Mouse (Mus musculus) CH12.LX (cell line): Measurements from ENCODE around the gene Cxcr2. TPM values are rescaled to one million over a fixed set of nuclear protein-coding genes. Genes with fewer than 3 reads are reported as not detected.

Source experiments
- DNase-seq: peaks from one replicate; pipeline ENCODE4 v3.0.0-alpha.2; 2013; ENCODE audit errors: extremely low read depth
- H3K27ac ChIP-seq: 2 replicates; pipeline ENCODE4 v1.5.1; 2012; ENCODE audit warnings: low read depth, mild to moderate bottlenecking, control low read depth, moderate library complexity; ENCODE audit not compliant: insufficient read depth
- H3K27me3 ChIP-seq: replicated peaks from 2 replicates; pipeline ENCODE3; 2012; ENCODE audit warnings: inconsistent platforms
- H3K36me3 ChIP-seq, 2 experiments: replicated peaks in 1 of 2; 2 replicates each; pipeline versions ENCODE3 to v1.6.1; 2012; ENCODE audit warnings: inconsistent platforms in 1 of 2, low read length in 1 of 2, mild to moderate bottlenecking in 1 of 2, mixed read lengths in 1 of 2, moderate library complexity in 1 of 2; ENCODE audit not compliant: control insufficient read depth in 1 of 2, insufficient read depth in 1 of 2
- H3K4me1 ChIP-seq, 2 experiments: 2 replicates each; pipeline ENCODE4 v1.6.1; 2012; ENCODE audit warnings: inconsistent platforms in 1 of 2, moderate library complexity in 1 of 2; ENCODE audit not compliant: insufficient read depth in 2 of 2, control insufficient read depth in 1 of 2
- H3K4me2 ChIP-seq: 2 replicates; pipeline ENCODE4 v1.6.1; 2012; ENCODE audit warnings: low read depth, mild to moderate bottlenecking, control low read depth; ENCODE audit not compliant: poor library complexity, insufficient read depth, severe bottlenecking
- H3K4me3 ChIP-seq, 3 experiments: fragments of 150-350 bp in 1 of 3; sonication (generic) in 1 of 3; replicated peaks in 1 of 3; 2 replicates each; pipeline versions ENCODE3 to v1.5.1; 2011 to 2012; ENCODE audit warnings: low read depth in 2 of 3, low read length in 2 of 3, mild to moderate bottlenecking in 2 of 3, moderate library complexity in 2 of 3, control low read depth in 1 of 3, improper control_type of control experiment in 1 of 3, inconsistent platforms in 1 of 3, mixed read lengths in 1 of 3; ENCODE audit not compliant: poor library complexity in 1 of 3
- H3K79me2 ChIP-seq: replicated peaks from 2 replicates; pipeline ENCODE4 v1.6.1; 2012; ENCODE audit warnings: mild to moderate bottlenecking, moderate library complexity; ENCODE audit not compliant: control insufficient read depth, poor library complexity, insufficient read depth, severe bottlenecking; ENCODE audit errors: extremely low read depth
- H3K9ac ChIP-seq: 2 replicates; pipeline ENCODE4 v1.6.1; 2012; ENCODE audit warnings: low read depth, mild to moderate bottlenecking, control low read depth, moderate library complexity; ENCODE audit not compliant: insufficient read depth
- H3K9me3 ChIP-seq: replicated peaks from 2 replicates; pipeline ENCODE3; 2012; ENCODE audit warnings: low read length, inconsistent platforms, mixed read lengths
- BHLHE40 ChIP-seq: IDR thresholded peaks from 2 replicates; pipeline ENCODE4 v1.6.1; 2011; ENCODE audit warnings: mild to moderate bottlenecking, low read depth, low read length, improper control_type of control experiment
- CHD2 ChIP-seq: IDR thresholded peaks from 2 replicates; pipeline ENCODE4 v1.6.1; 2011; ENCODE audit warnings: low read length, improper control_type of control experiment
- CTCF ChIP-seq, 2 experiments: IDR thresholded peaks in 1 of 2; conservative IDR thresholded peaks in 1 of 2; 2 replicates each; pipeline ENCODE4 v1.5.1; 2011 to 2012; ENCODE audit warnings: low read depth in 2 of 2, low read length in 2 of 2, improper control_type of control experiment in 1 of 2, inconsistent platforms in 1 of 2, mild to moderate bottlenecking in 1 of 2, moderate library complexity in 1 of 2
- EP300 ChIP-seq: IDR thresholded peaks from 2 replicates; pipeline ENCODE4 v1.6.1; 2011; ENCODE audit warnings: low read length, improper control_type of control experiment
- ETS1 ChIP-seq: conservative IDR thresholded peaks from 2 replicates; pipeline ENCODE4 v1.6.1; 2012; ENCODE audit warnings: low read depth, mild to moderate bottlenecking, inconsistent platforms, low read length, improper control_type of control experiment, moderate library complexity
- IRF4 ChIP-seq: IDR thresholded peaks from 2 replicates; pipeline ENCODE4 v1.6.1; 2014; ENCODE audit warnings: low read depth, mild to moderate bottlenecking, inconsistent platforms, low read length, improper control_type of control experiment
- MEF2A ChIP-seq: IDR thresholded peaks from 2 replicates; pipeline ENCODE4 v1.6.1; 2014; ENCODE audit warnings: low read depth, mild to moderate bottlenecking, inconsistent platforms, low read length, improper control_type of control experiment, borderline replicate concordance
- PAX5 ChIP-seq: IDR thresholded peaks from 2 replicates; pipeline ENCODE4 v1.6.1; 2012; ENCODE audit warnings: low read length, inconsistent platforms, mixed read lengths
- POLR2A ChIP-seq: IDR thresholded peaks from 2 replicates; pipeline ENCODE4 v1.6.1; 2011; ENCODE audit warnings: low read depth, mild to moderate bottlenecking, improper control_type of control experiment, low read length
- POLR2AphosphoS2 ChIP-seq: IDR thresholded peaks from 2 replicates; pipeline ENCODE4 v1.6.1; 2011; ENCODE audit warnings: low read depth, low read length, improper control_type of control experiment
- RAD21 ChIP-seq: IDR thresholded peaks from 2 replicates; pipeline ENCODE4 v1.6.1; 2011; ENCODE audit warnings: low read depth, mild to moderate bottlenecking, low read length, improper control_type of control experiment, moderate library complexity
- RCOR1 ChIP-seq: conservative IDR thresholded peaks from 2 replicates; pipeline ENCODE4 v1.6.1; 2012; ENCODE audit warnings: low read depth, mild to moderate bottlenecking, inconsistent platforms, low read length, improper control_type of control experiment
- SIN3A ChIP-seq: IDR thresholded peaks from 2 replicates; pipeline ENCODE4 v1.6.1; 2012; ENCODE audit warnings: low read length, improper control_type of control experiment, inconsistent platforms
- SMC3 ChIP-seq: IDR thresholded peaks from 2 replicates; pipeline ENCODE4 v1.6.1; 2011; ENCODE audit warnings: low read depth, low read length, improper control_type of control experiment
- TCF12 ChIP-seq: IDR thresholded peaks from 2 replicates; pipeline ENCODE4 v1.6.1; 2014; ENCODE audit warnings: low read depth, mild to moderate bottlenecking, inconsistent platforms, low read length, improper control_type of control experiment
- USF1 ChIP-seq: IDR thresholded peaks from 2 replicates; pipeline ENCODE4 v1.6.1; 2014; ENCODE audit warnings: low read depth, mild to moderate bottlenecking, inconsistent platforms, low read length, improper control_type of control experiment
- USF2 ChIP-seq: conservative IDR thresholded peaks from 2 replicates; pipeline ENCODE4 v1.6.1; 2011; ENCODE audit warnings: low read depth, low read length, improper control_type of control experiment
- ZNF384 ChIP-seq: IDR thresholded peaks from 2 replicates; pipeline ENCODE4 v1.6.1; 2012; ENCODE audit warnings: low read depth, low read length, improper control_type of control experiment, inconsistent platforms
- dilution Hi-C: fragments of 300-500 bp; cut with MboI; formaldehyde crosslinking; loops from 2 replicates; pipeline ENCODE4 v1.14.3; 2020; ENCODE audit warnings: low sequenced_read_pairs; ENCODE audit not compliant: extremely low pct_unique_long_range_greater_than_20kb, extremely low pct_ligation_motif_present
- in situ Hi-C: fragments of 300-500 bp; cut with MboI; formaldehyde crosslinking; loops from 3 replicates; pipeline ENCODE4 v1.14.3; 2019; ENCODE audit warnings: low sequenced_read_pairs, low pct_ligation_motif_present, low pct_unique_long_range_greater_than_20kb, mixed read lengths
- polyA plus RNA-seq: library from polyadenylated mRNA; unstranded; fragments of >175 nt; gene quantifications from 2 replicates; pipeline ENCODE4 v1.2.1, GENCODE M21; 2012; ENCODE audit warnings: low read depth; ENCODE audit not compliant: insufficient read length
- total RNA-seq, 2 experiments: library from RNA; depleted of rRNA; stranded (reverse); fragments of 300-350 nt in 1 of 2; fragments of >200 nt in 1 of 2; gene quantifications; 2 replicates each; pipeline ENCODE4 v1.2.3; 2012 to 2014

Cxcr2 gene
- total and polyA plus RNA-seq, 3 experiments: 0.10 to 0.17 TPM; not detected in 1

- no peak for DNase-seq
- Histone ChIP-seq H3K36me3 (no peaks in the 10 kb centered on the region), H3K79me2 (no peaks in the 10 kb centered on the region), H3K4me3 (no peak overlapping the region), H3K9ac (no peak overlapping the region), H3K4me1 (0 out of 4 replicates have a peak, but pooled peaks cover 0 to 2% of the 10 kb centered on the region in 2 experiments), H3K27ac (no peak overlapping the region), H3K27me3 (peaks cover 68% of the 10 kb centered on the region), H3K4me2 (no peak overlapping the region), H3K9me3 (no peaks in the 10 kb centered on the region)
- dilution Hi-C loops: no loop called here
- TF ChIP-seq MEF2A (no peak), USF2 (no peak), RAD21 (no peak), CHD2 (no peak), SMC3 (no peak), SIN3A (no peak), TCF12 (no peak), RCOR1 (no peak), USF1 (no peak), PAX5 (no peak), ETS1 (no peak), ZNF384 (no peak), CTCF (conservative IDR thresholded peaks at IDR 0.05 in 1 of 2, IDR thresholded peaks at IDR 0.05 in 1 of 2; ENCODE audit: low read depth in 2 of 2, low read length in 2 of 2) (no peak)
- in situ Hi-C loops: no loop called here
Measured at GRCm38 (mm10) chr1:74113071-74113470, 40.7 kb upstream of the Cxcr2 start.

GRCm38 (mm10) chr1:74117876-74118275 is 35.9 kb upstream of the Cxcr2 start:
- Histone ChIP-seq H3K27ac (no peak overlapping the region), H3K79me2 (no peaks in the 10 kb centered on the region), H3K4me1 (peaks cover 0 to 6% of the 10 kb centered on the region in 2 experiments; a peak in 2 of 4 replicates), H3K9me3 (no peaks in the 10 kb centered on the region), H3K36me3 (no peaks in the 10 kb centered on the region), H3K4me3 (no peak overlapping the region), H3K9ac (no peak overlapping the region), H3K27me3 (peaks cover 78% of the 10 kb centered on the region), H3K4me2 (no peak overlapping the region)
- dilution Hi-C loops (no loop called here), in situ Hi-C loops (no loop called here)
- no peak for DNase-seq
- TF ChIP-seq ETS1 (no peak), SMC3 (no peak), ZNF384 (no peak), POLR2A (no peak), BHLHE40 (no peak), POLR2AphosphoS2 (no peak), USF2 (no peak), EP300 (no peak), IRF4 (no peak), SIN3A (no peak)
